ENCODE assay signal across 8 mouse cellular contexts in the genomic region with DNA sequence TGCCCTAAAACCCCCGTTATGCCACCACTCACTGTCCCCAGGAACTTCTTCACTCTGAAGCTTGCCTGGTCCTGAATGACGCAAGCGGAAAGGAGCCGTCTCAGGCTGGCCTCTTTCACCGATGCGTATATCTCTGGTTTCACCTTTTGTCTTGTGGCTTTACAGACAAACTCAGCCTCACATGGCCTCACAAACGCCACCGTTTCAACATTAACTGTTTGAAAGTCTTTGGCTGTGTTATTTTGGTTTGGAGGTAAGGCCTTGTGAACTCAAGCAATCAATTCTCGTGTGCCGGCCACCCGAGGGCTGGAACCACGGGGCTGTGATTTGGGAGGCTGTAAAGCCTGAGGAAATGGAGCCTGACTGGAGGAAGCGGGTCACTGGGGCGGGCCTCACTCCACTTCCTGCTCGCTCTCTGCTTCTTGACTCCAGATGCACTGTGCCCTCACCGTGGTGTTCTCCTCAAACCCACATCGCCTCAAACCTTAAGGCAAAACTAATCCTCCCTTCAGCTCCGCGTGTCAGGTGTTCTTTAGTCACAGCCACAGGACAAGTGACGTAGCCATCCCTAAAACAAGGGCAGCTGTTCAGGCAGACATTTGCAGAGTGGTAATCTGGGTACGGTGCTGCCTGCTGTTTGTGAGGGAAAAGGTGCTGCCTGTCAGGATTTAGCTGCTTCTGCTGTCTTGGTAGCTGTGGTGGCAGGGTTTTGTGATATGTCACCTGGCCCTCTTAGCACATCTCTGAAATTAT.
DNase-seq lines count a peak whose midpoint lies in the region; ATAC-seq and TF ChIP-seq lines count a peak whose summit lies in the region.

No protein-coding gene starts in this region.

- peak overlapping the region; percentile 75 for H3K27ac ChIP-seq in embryonic facial prominence, embryonic 10.5 days (replicated peaks)
- H3K27ac ChIP-seq in hindbrain, embryonic 13.5 days, result peak overlapping the region; percentile 91
- H3K27ac ChIP-seq in liver, adult 2 months (replicated peaks; ENCODE audit: insufficient read depth, low read depth, low read length), result peak overlapping the region; percentile 45
- no peak overlapping the region for H3K27ac ChIP-seq in forebrain, embryonic 15.5 days (replicated peaks)

- H3K36me3 ChIP-seq in embryonic facial prominence, embryonic 10.5 days (replicated peaks), result peaks cover 7% of the 10 kb centered on the region
- H3K36me3 ChIP-seq in hindbrain, embryonic 13.5 days, result peaks cover 7% of the 10 kb centered on the region
- H3K36me3 ChIP-seq in liver, adult 2 months (ENCODE audit: control insufficient read depth, insufficient read depth, low read length), result no peaks in the 10 kb centered on the region
- no peaks in the 10 kb centered on the region for H3K36me3 ChIP-seq in forebrain, embryonic 15.5 days

- WGBS in embryonic facial prominence, embryonic 10.5 days, result 57% methylated on average over 21 of the region's 21 CpGs
- WGBS in hindbrain, embryonic 13.5 days, result 63% methylated on average over 21 of the region's 21 CpGs
- 59% methylated on average over 21 of the region's 21 CpGs for WGBS in liver, adult 2 months
- WGBS in forebrain, embryonic 15.5 days, result 69% methylated on average over 21 of the region's 21 CpGs

- H3K4me1 ChIP-seq in embryonic facial prominence, embryonic 10.5 days, result peaks cover 58% of the 10 kb centered on the region
- peaks cover 81% of the 10 kb centered on the region for H3K4me1 ChIP-seq in hindbrain, embryonic 13.5 days (replicated peaks)
- peaks cover 2% of the 10 kb centered on the region; the same call in 1 of the 2 replicates for H3K4me1 ChIP-seq in liver, adult 2 months (ENCODE audit: control insufficient read depth, insufficient read depth, low read length)
- H3K4me1 ChIP-seq in forebrain, embryonic 15.5 days, result peaks cover 75% of the 10 kb centered on the region

- H3K9ac ChIP-seq in hindbrain, embryonic 13.5 days, result peak overlapping the region; percentile 35; the same call in 1 of the 2 replicates
- H3K9ac ChIP-seq in liver, adult 2 months (ENCODE audit: low read depth, low read length), result peak overlapping the region; percentile 55; the same call in 1 of the 2 replicates
- H3K9ac ChIP-seq in forebrain, embryonic 15.5 days (replicated peaks), result no peak overlapping the region

- no peak for TF ChIP-seq CTCF in liver, adult 2 months (IDR thresholded peaks at IDR 0.05; ENCODE audit: low read depth, low read length)

- H3K4me2 ChIP-seq in hindbrain, embryonic 13.5 days, result no peak overlapping the region
- no peak overlapping the region for H3K4me2 ChIP-seq in forebrain, embryonic 15.5 days (replicated peaks)

- ATAC-seq in hindbrain, embryonic 13.5 days (ENCODE audit: low FRiP score), result no peak
- no peak for ATAC-seq in erythroid progenitor cell, adult 5-6 weeks (replicated peaks; ENCODE audit: low FRiP score, poor library complexity, severe bottlenecking)
- ATAC-seq in forebrain, embryonic 15.5 days (replicated peaks), result no peak

- no peaks in the 10 kb centered on the region for H3K9me3 ChIP-seq in embryonic facial prominence, embryonic 10.5 days
- H3K9me3 ChIP-seq in hindbrain, embryonic 13.5 days, result no peaks in the 10 kb centered on the region
- H3K9me3 ChIP-seq in forebrain, embryonic 15.5 days, result no peaks in the 10 kb centered on the region

- no peaks in the 10 kb centered on the region for H3K79me2 ChIP-seq in liver, adult 2 months (ENCODE audit: control insufficient read depth, insufficient read depth, low read length)

- H3K27me3 ChIP-seq in embryonic facial prominence, embryonic 10.5 days (replicated peaks; ENCODE audit: low read depth, poor library complexity, severe bottlenecking), result no peaks in the 10 kb centered on the region
- no peaks in the 10 kb centered on the region for H3K27me3 ChIP-seq in hindbrain, embryonic 13.5 days
- H3K27me3 ChIP-seq in liver, adult 2 months (ENCODE audit: control insufficient read depth, insufficient read depth, low read length), result no peaks in the 10 kb centered on the region
- no peaks in the 10 kb centered on the region for H3K27me3 ChIP-seq in forebrain, embryonic 15.5 days

- H3K4me3 ChIP-seq in embryonic facial prominence, embryonic 10.5 days, result 0 out of 2 replicates have a peak overlapping the region, but pooled peaks have one; percentile 5
- no peak overlapping the region for H3K4me3 ChIP-seq in hindbrain, embryonic 13.5 days
- peak overlapping the region; percentile 41 for H3K4me3 ChIP-seq in liver, adult 2 months (ENCODE audit: insufficient read depth, low read depth, low read length)
- no peak overlapping the region for H3K4me3 ChIP-seq in forebrain, embryonic 15.5 days

- TF ChIP-seq POLR2A in liver, adult 2 months (IDR thresholded peaks at IDR 0.05; ENCODE audit: extremely low read depth, insufficient read depth, low read length), result no peak

- DNase-seq in ZHBTc4 (ENCODE audit: low read depth, low spot score), result peak; percentile 64
- DNase-seq in embryonic facial prominence, embryonic 10.5 days (ENCODE audit: low spot score), result peak; percentile 47
- DNase-seq in liver, adult 2 months (ENCODE audit: extremely low read depth, low read depth, low spot score), result peak; percentile 15
- DNase-seq in monocyte, adult 2 months (ENCODE audit: low read depth in 1 of 2, low spot score in 2 of 2), result peak; percentile 46 to 78
- DNase-seq in thymus, postnatal 10 days (ENCODE audit: low spot score in 2 of 2), result peak; percentile 73 to 77

Comparison
In these comparisons a context has a peak if more than half of its experiments do, and no peak if none do; other contexts are left out.
1. DNase-seq: peak in every context shown above with its lines; median percentile 75 in thymus, postnatal 10 days; 64 in ZHBTc4; 62 in monocyte, adult 2 months; 47 in embryonic facial prominence, embryonic 10.5 days; 15 in liver, adult 2 months.
2. H3K4me3 ChIP-seq: peak in embryonic facial prominence, embryonic 10.5 days (single experiment) and liver, adult 2 months (single experiment); none in hindbrain, embryonic 13.5 days (single experiment) and forebrain, embryonic 15.5 days (single experiment).